Mouse (Mus musculus) limb, embryonic 14.5 days (tissue): ENCODE measurements around the gene Hif3a. TPM values are rescaled to one million over a fixed set of nuclear protein-coding genes. Genes with fewer than 3 reads are reported as not detected.
"Not testable (repeated sequence)": the region's sequence is repeated elsewhere in the genome, so short reads cannot be mapped to it uniquely, and the experiment has no call there.

Experiments used
- ATAC-seq: fragments of 200-750 bp; cut with Nextera tagmentation; 2 replicates; pipeline ENCODE4 v1.8.0; 2017; ENCODE audit warnings: low read depth, moderate number of reproducible peaks, moderate TSS enrichment; ENCODE audit not compliant: low FRiP score
- DNase-seq: peaks from one replicate; pipeline ENCODE4 v3.0.0-alpha.2; 2015; ENCODE audit warnings: low spot score
- H3K27ac ChIP-seq: fragments of 300-500 bp; sonication (generic); replicated peaks from 2 replicates; pipeline ENCODE4 v1.5.1; 2014; ENCODE audit warnings: low read depth, mild to moderate bottlenecking, low read length, moderate library complexity, mixed read lengths
- H3K27me3 ChIP-seq: fragments of 300-500 bp; sonication (generic); 2 replicates; pipeline ENCODE4 v1.6.1; 2014; ENCODE audit warnings: low read length, mixed read lengths; ENCODE audit not compliant: control insufficient read depth, insufficient read depth
- H3K36me3 ChIP-seq: fragments of 300-500 bp; sonication (generic); 2 replicates; pipeline ENCODE4 v1.6.1; 2014; ENCODE audit warnings: mild to moderate bottlenecking, low read length, moderate library complexity, mixed read lengths; ENCODE audit not compliant: control insufficient read depth, insufficient read depth
- H3K4me1 ChIP-seq: fragments of 300-500 bp; sonication (generic); 2 replicates; pipeline ENCODE4 v1.6.1; 2014; ENCODE audit warnings: antibody characterized with exemption, low read length, mixed read lengths; ENCODE audit not compliant: control insufficient read depth, insufficient read depth
- H3K4me2 ChIP-seq: fragments of 300-500 bp; sonication (generic); replicated peaks from 2 replicates; pipeline ENCODE4 v1.6.1; 2014; ENCODE audit warnings: low read depth, mild to moderate bottlenecking, low read length, moderate library complexity; ENCODE audit not compliant: severe bottlenecking
- H3K4me3 ChIP-seq: fragments of 300-500 bp; sonication (generic); replicated peaks from 2 replicates; pipeline ENCODE4 v1.5.1; 2014; ENCODE audit warnings: low read length
- H3K9ac ChIP-seq: fragments of 300-500 bp; sonication (generic); 2 replicates; pipeline ENCODE4 v1.6.1; 2014; ENCODE audit warnings: mild to moderate bottlenecking, low read depth, low read length, moderate library complexity; ENCODE audit not compliant: severe bottlenecking
- H3K9me3 ChIP-seq: fragments of 300-500 bp; sonication (generic); 2 replicates; pipeline ENCODE4 v1.6.1; 2016; ENCODE audit warnings: low read length; ENCODE audit not compliant: control insufficient read depth
- POLR2A ChIP-seq: fragments of 200-500 bp; IDR thresholded peaks from 2 replicates; pipeline ENCODE4 v1.8.0; 2012; ENCODE audit warnings: inconsistent platforms, mild to moderate bottlenecking, moderate library complexity, borderline replicate concordance; ENCODE audit not compliant: insufficient read depth, insufficient read length; ENCODE audit errors: extremely low read depth
- WGBS: fragments of 180-500 bp; shearing (Covaris S2); extraction: QIAGEN DNeasy Blood & Tissue Kit; methylation state at CpG from one replicate; pipeline ENCODE4 v1.1.7; 2014; 5-methylcytosine and 5-hydroxymethylcytosine counted together
- polyA plus RNA-seq, 2 experiments: library from polyadenylated mRNA; depleted of rRNA in 1 of 2; stranded (reverse) in 1 of 2; unstranded in 1 of 2; fragments of >200 nt; fragmentation: Nextera tagmentation in 1 of 2; extraction: Ambion mirVana in 1 of 2; gene quantifications; 2 replicates each; pipeline versions ENCODE4 v1.2.1 to v1.2.3; 2012 to 2014

Gene Hif3a
- polyA plus RNA-seq, 2 experiments = 26.6 to 28.2 TPM

GRCm38 (mm10) chr7:17078076-17078654 lies 15.9 kb upstream of the Hif3a start:
- Histone ChIP-seq H3K36me3 (no peaks in the 10 kb centered on the region), H3K9me3 (no peaks in the 10 kb centered on the region), H3K4me3 (no peak overlapping the region), H3K27ac (no peak overlapping the region), H3K4me2 (no peak overlapping the region), H3K9ac (no peak overlapping the region), H3K27me3 (no peaks in the 10 kb centered on the region), H3K4me1 (no peaks in the 10 kb centered on the region)
- no peak for TF ChIP-seq POLR2A
- WGBS = 74% methylated on average over 7 of the region's 7 CpGs
- DNase-seq = no peak
- ATAC-seq = no peak

DNA sequence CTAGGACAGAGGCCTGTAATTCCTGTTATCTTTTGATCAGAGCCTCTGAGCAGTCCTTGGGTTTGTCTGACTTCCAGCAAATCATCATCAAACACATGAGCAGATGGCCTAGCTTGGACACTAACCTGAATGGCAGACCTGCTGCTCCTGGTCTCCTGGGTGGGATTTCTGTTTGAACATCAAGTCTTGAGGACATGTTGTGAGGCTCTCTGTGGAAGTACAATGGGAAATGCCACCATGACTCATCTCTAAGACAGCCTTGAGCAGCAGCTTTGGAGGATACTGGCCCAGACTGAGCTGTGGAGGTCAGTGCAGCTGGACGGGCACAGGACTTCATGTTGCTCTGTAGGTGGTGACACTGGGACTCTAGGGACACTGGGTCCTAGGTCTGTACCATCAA lies 14.3 kb upstream of the Hif3a start:
- Histone ChIP-seq H3K27ac (no peak overlapping the region), H3K4me3 (no peak overlapping the region), H3K27me3 (no peaks in the 10 kb centered on the region), H3K9ac (no peak overlapping the region), H3K9me3 (no peaks in the 10 kb centered on the region), H3K4me1 (no peaks in the 10 kb centered on the region), H3K36me3 (no peaks in the 10 kb centered on the region), H3K4me2 (no peak overlapping the region)
- DNase-seq (no peak), ATAC-seq (no peak)
- TF ChIP-seq POLR2A = no peak
- WGBS = 100% methylated on average over 1 of the region's 1 CpGs

GRCm38 (mm10) chr7:17073904-17074615 lies 11.8 kb upstream of the Hif3a start, which contains the start of gene Psg16:
Psg16 (plus strand) TSS chr7:17074040.
- H3K4me1 ChIP-seq = no peaks in the 10 kb centered on the region
- H3K9me3 ChIP-seq = no peaks in the 10 kb centered on the region
- DNase-seq (peak; percentile 55), ATAC-seq (peak; percentile 41; the same call in 1 of the 2 replicates)
- no peaks in the 10 kb centered on the region for H3K27me3 ChIP-seq
- H3K9ac ChIP-seq = no peak within 1 kb of the TSS
- H3K36me3 ChIP-seq = no peaks in the 10 kb centered on the region
- TF ChIP-seq POLR2A = 0 out of 2 replicates have a peak, but pooled peaks have one; percentile 25
- WGBS = 66% methylated on average over 23 of the region's 23 CpGs
- no peak within 1 kb of the TSS for H3K4me3 ChIP-seq
- H3K4me2 ChIP-seq = no peak within 1 kb of the TSS
- H3K27ac ChIP-seq = no peak within 1 kb of the TSS

DNA sequence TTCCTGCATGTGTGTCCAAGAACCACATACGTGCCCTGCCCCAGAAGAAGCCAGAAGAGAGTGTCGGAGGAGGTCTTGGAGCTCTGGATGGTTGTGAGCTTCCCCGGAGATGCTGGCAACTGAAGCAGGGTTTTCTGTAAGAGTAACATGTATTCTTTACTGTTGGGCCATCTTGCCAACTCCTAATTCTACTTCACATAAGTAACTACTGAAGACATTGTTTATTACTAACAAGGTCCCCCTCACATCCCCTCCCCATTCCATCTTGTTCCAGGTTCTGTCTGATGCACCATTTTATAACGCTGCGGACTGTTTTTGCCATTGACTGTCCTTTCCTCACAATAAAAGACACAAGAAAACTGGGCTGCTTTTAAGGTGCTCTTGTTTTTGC lies 11.3 kb upstream of the Hif3a start:
- H3K9me3 ChIP-seq = no peaks in the 10 kb centered on the region
- ATAC-seq = no peak
- TF ChIP-seq POLR2A = no peak
- H3K4me1 ChIP-seq = no peaks in the 10 kb centered on the region
- DNase-seq = no peak
- H3K36me3 ChIP-seq = no peaks in the 10 kb centered on the region
- no peak overlapping the region for H3K4me2 ChIP-seq
- no peaks in the 10 kb centered on the region for H3K27me3 ChIP-seq
- H3K9ac ChIP-seq = no peak overlapping the region
- WGBS = 59% methylated on average over 5 of the region's 5 CpGs
- no peak overlapping the region for H3K4me3 ChIP-seq
- H3K27ac ChIP-seq = no peak overlapping the region

DNA sequence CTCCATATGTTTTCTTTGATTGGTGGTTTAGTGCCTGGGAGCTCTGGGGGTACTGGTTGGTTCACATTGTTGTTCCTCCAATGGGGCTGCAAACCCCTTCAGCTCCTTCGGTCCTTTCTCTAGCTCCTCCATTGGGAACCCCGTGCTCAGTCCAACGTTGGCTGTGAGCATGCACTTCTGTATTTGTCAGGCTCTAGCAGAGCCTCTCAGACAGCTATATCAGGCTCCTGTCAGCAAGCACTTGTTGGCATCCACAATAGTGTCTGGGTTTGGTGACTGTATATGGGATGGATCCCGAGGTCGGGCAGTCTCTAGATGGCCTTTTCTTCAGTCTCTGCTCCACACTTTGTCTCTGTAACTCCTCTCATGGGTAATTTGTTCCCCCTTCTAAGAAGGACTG lies 5.4 kb upstream of the Hif3a start:
- WGBS = 56% methylated on average over 5 of the region's 5 CpGs
- H3K4me2 ChIP-seq, ATAC-seq, H3K4me3 ChIP-seq, H3K9me3 ChIP-seq, H3K27ac ChIP-seq, H3K36me3 ChIP-seq, DNase-seq, H3K4me1 ChIP-seq, H3K27me3 ChIP-seq, H3K9ac ChIP-seq: not testable (repeated sequence)
